Comparison of ENCODE assay signal across 8 mouse cellular contexts in genomic region chr7:143466099-143466677, GRCm38 (mm10). TPM values are rescaled to one million over a fixed set of nuclear protein-coding genes. Genes with fewer than 3 reads are reported as not detected.
A peak's percentile ranks its signal among the peaks of the same experiment; 100 is the strongest.
DNase-seq lines count a peak whose midpoint lies in the region; ATAC-seq and TF ChIP-seq lines count a peak whose summit lies in the region.

No protein-coding gene starts in this region.

- no peaks in the 10 kb centered on the region for H3K27me3 ChIP-seq in embryonic facial prominence, embryonic 11.5 days (ENCODE audit: control insufficient read depth, insufficient read depth, low read length)
- H3K27me3 ChIP-seq in heart, embryonic 10.5 days (ENCODE audit: insufficient read depth, poor library complexity, severe bottlenecking), result peaks cover 19% of the 10 kb centered on the region
- no peaks in the 10 kb centered on the region for H3K27me3 ChIP-seq in kidney, postnatal 0 days (ENCODE audit: insufficient read depth, low read length)
- H3K27me3 ChIP-seq in liver, embryonic 13.5 days, result peaks cover 70% of the 10 kb centered on the region
- 0 out of 2 replicates have a peak, but pooled peaks cover 4% of the 10 kb centered on the region for H3K27me3 ChIP-seq in neural tube, embryonic 11.5 days (ENCODE audit: control insufficient read depth, insufficient read depth, low read length)
- no peaks in the 10 kb centered on the region for H3K27me3 ChIP-seq in stomach, embryonic 16.5 days (ENCODE audit: control insufficient read depth, insufficient read depth, low read length)

- H3K27ac ChIP-seq in embryonic facial prominence, embryonic 11.5 days (replicated peaks; ENCODE audit: low read depth, low read length), result no peak overlapping the region
- H3K27ac ChIP-seq in heart, embryonic 10.5 days, result peak overlapping the region; percentile 85; the same call in 1 of the 2 replicates
- no peak overlapping the region for H3K27ac ChIP-seq in kidney, postnatal 0 days
- H3K27ac ChIP-seq in liver, embryonic 13.5 days, result no peak overlapping the region
- H3K27ac ChIP-seq in neural tube, embryonic 11.5 days (ENCODE audit: low read depth, low read length), result no peak overlapping the region
- peak overlapping the region; percentile 67 for H3K27ac ChIP-seq in stomach, embryonic 16.5 days (ENCODE audit: low read length)

- H3K4me2 ChIP-seq in embryonic facial prominence, embryonic 11.5 days (ENCODE audit: low read depth, low read length), result no peak overlapping the region
- H3K4me2 ChIP-seq in kidney, postnatal 0 days (ENCODE audit: low read length), result no peak overlapping the region
- no peak overlapping the region for H3K4me2 ChIP-seq in liver, embryonic 13.5 days
- H3K4me2 ChIP-seq in neural tube, embryonic 11.5 days (ENCODE audit: low read depth), result no peak overlapping the region
- no peak overlapping the region for H3K4me2 ChIP-seq in stomach, embryonic 16.5 days (ENCODE audit: low read depth, low read length)

- H3K4me3 ChIP-seq in embryonic facial prominence, embryonic 11.5 days (ENCODE audit: low read depth, low read length), result no peak overlapping the region
- H3K4me3 ChIP-seq in heart, embryonic 10.5 days, result no peak overlapping the region
- H3K4me3 ChIP-seq in kidney, postnatal 0 days (replicated peaks; ENCODE audit: low read depth, low read length), result no peak overlapping the region
- no peak overlapping the region for H3K4me3 ChIP-seq in liver, embryonic 13.5 days (replicated peaks)
- no peak overlapping the region for H3K4me3 ChIP-seq in neural tube, embryonic 11.5 days (ENCODE audit: low read depth, low read length)
- no peak overlapping the region for H3K4me3 ChIP-seq in stomach, embryonic 16.5 days (replicated peaks; ENCODE audit: low read length)

- H3K9me3 ChIP-seq in embryonic facial prominence, embryonic 11.5 days (replicated peaks; ENCODE audit: control insufficient read depth, low read length), result no peaks in the 10 kb centered on the region
- peaks cover 2% of the 10 kb centered on the region for H3K9me3 ChIP-seq in heart, embryonic 10.5 days
- no peaks in the 10 kb centered on the region for H3K9me3 ChIP-seq in kidney, postnatal 0 days (replicated peaks; ENCODE audit: low read length)
- H3K9me3 ChIP-seq in liver, embryonic 13.5 days (replicated peaks), result peaks cover 7% of the 10 kb centered on the region; the same call in 1 of the 2 replicates
- H3K9me3 ChIP-seq in neural tube, embryonic 11.5 days (ENCODE audit: control insufficient read depth, low read length), result no peaks in the 10 kb centered on the region
- H3K9me3 ChIP-seq in stomach, embryonic 16.5 days (replicated peaks; ENCODE audit: control insufficient read depth, low read length), result 0 out of 2 replicates have a peak, but pooled peaks cover 2% of the 10 kb centered on the region

- WGBS in embryonic facial prominence, embryonic 11.5 days, result 36% methylated on average over 14 of the region's 14 CpGs
- 34% methylated on average over 14 of the region's 14 CpGs for WGBS in heart, embryonic 10.5 days
- 44% methylated on average over 14 of the region's 14 CpGs for WGBS in kidney, postnatal 0 days
- 21% methylated on average over 14 of the region's 14 CpGs for WGBS in liver, embryonic 13.5 days (ENCODE audit: insufficient replicate concordance)
- 40% methylated on average over 14 of the region's 14 CpGs for WGBS in neural tube, embryonic 11.5 days
- WGBS in stomach, embryonic 16.5 days, result 30% methylated on average over 14 of the region's 14 CpGs

- DNase-seq in 3T3-L1 (ENCODE audit: low read depth, low spot score), result peak; percentile 61
- peak; percentile 89 for DNase-seq in adrenal gland, postnatal 14 days
- DNase-seq in embryonic facial prominence, embryonic 11.5 days (ENCODE audit: low spot score), result peak; percentile 89
- DNase-seq in heart, embryonic 10.5 days (ENCODE audit: low spot score), result peak; percentile 89
- peak; percentile 86 for DNase-seq in kidney, postnatal 0 days (ENCODE audit: low spot score)
- peak; percentile 50 for DNase-seq in liver, embryonic 13.5 days
- DNase-seq in neural tube, embryonic 11.5 days (ENCODE audit: low spot score), result peak; percentile 86

- TF ChIP-seq CTCF in kidney, postnatal 0 days (IDR thresholded peaks at IDR 0.05; ENCODE audit: low read depth), result peak; percentile 98

- no peaks in the 10 kb centered on the region; the same call in none of the 2 replicates for H3K4me1 ChIP-seq in embryonic facial prominence, embryonic 11.5 days (ENCODE audit: control insufficient read depth, insufficient read depth, low read length)
- peaks cover 59% of the 10 kb centered on the region for H3K4me1 ChIP-seq in heart, embryonic 10.5 days
- H3K4me1 ChIP-seq in kidney, postnatal 0 days (replicated peaks; ENCODE audit: insufficient read depth, low read length), result no peaks in the 10 kb centered on the region
- H3K4me1 ChIP-seq in liver, embryonic 13.5 days (replicated peaks), result peaks cover 33% of the 10 kb centered on the region
- peaks cover 7% of the 10 kb centered on the region for H3K4me1 ChIP-seq in neural tube, embryonic 11.5 days (ENCODE audit: control insufficient read depth, insufficient read depth, low read length)
- peaks cover 18% of the 10 kb centered on the region for H3K4me1 ChIP-seq in stomach, embryonic 16.5 days (ENCODE audit: control insufficient read depth, insufficient read depth, low read length)

- no peaks in the 10 kb centered on the region for H3K36me3 ChIP-seq in embryonic facial prominence, embryonic 11.5 days (replicated peaks; ENCODE audit: control insufficient read depth, insufficient read depth, low read depth, low read length)
- no peaks in the 10 kb centered on the region for H3K36me3 ChIP-seq in heart, embryonic 10.5 days
- H3K36me3 ChIP-seq in kidney, postnatal 0 days (ENCODE audit: insufficient read depth, low read length), result no peaks in the 10 kb centered on the region
- no peaks in the 10 kb centered on the region for H3K36me3 ChIP-seq in liver, embryonic 13.5 days
- H3K36me3 ChIP-seq in neural tube, embryonic 11.5 days (ENCODE audit: control insufficient read depth, insufficient read depth, low read length), result no peaks in the 10 kb centered on the region
- H3K36me3 ChIP-seq in stomach, embryonic 16.5 days (ENCODE audit: control insufficient read depth, insufficient read depth, low read length), result no peaks in the 10 kb centered on the region

- no peak overlapping the region for H3K9ac ChIP-seq in embryonic facial prominence, embryonic 11.5 days (replicated peaks; ENCODE audit: low read length)
- no peak overlapping the region for H3K9ac ChIP-seq in kidney, postnatal 0 days (ENCODE audit: low read depth, low read length)
- no peak overlapping the region for H3K9ac ChIP-seq in liver, embryonic 13.5 days
- H3K9ac ChIP-seq in neural tube, embryonic 11.5 days (ENCODE audit: low read length), result no peak overlapping the region
- peak overlapping the region; percentile 54; the same call in 1 of the 2 replicates for H3K9ac ChIP-seq in stomach, embryonic 16.5 days (ENCODE audit: low read length)

- ATAC-seq in embryonic facial prominence, embryonic 11.5 days (replicated peaks; ENCODE audit: insufficient number of reproducible peaks, low FRiP score, low TSS enrichment, low read depth), result peak; percentile 42; the same call in 1 of the 2 replicates
- peak; percentile 18; the same call in 1 of the 2 replicates for ATAC-seq in kidney, postnatal 0 days (replicated peaks; ENCODE audit: low FRiP score, low read depth)
- no peak for ATAC-seq in liver, embryonic 13.5 days (ENCODE audit: low read depth)
- 0 out of 2 replicates have a peak, but pooled peaks have one; percentile 26 for ATAC-seq in neural tube, embryonic 11.5 days (ENCODE audit: insufficient read depth, low FRiP score, low TSS enrichment)
- peak; percentile 7; the same call in 1 of the 2 replicates for ATAC-seq in stomach, embryonic 16.5 days (ENCODE audit: insufficient read depth, low FRiP score)

RNA-seq across cellular contexts. Expression of gene Cdkn1c, which starts 5.3 kb away (rescaled TPM):
- 321 and 419 TPM in 2 replicates for total RNA-seq in adrenal gland, postnatal 14 days (2021)
- 1,085 and 1,117 TPM in 2 replicates for polyA plus RNA-seq in embryonic facial prominence, embryonic 11.5 days (2014; fragmentation: Nextera tagmentation; extraction: Ambion mirVana)
- 1,495 and 1,694 TPM in 2 replicates for polyA plus RNA-seq in heart, embryonic 10.5 days (2016; fragmentation: Nextera tagmentation; extraction: Ambion mirVana)
- 498 and 594 TPM in 2 replicates for polyA plus RNA-seq in kidney, postnatal 0 days (2015; fragmentation: Nextera tagmentation; extraction: Ambion mirVana)
- polyA plus RNA-seq in liver, embryonic 13.5 days (2015; fragmentation: Nextera tagmentation; extraction: Ambion mirVana), result 178 and 199 TPM in 2 replicates
- polyA plus RNA-seq in neural tube, embryonic 11.5 days (2014; fragmentation: Nextera tagmentation; extraction: Ambion mirVana), result 1,204 and 1,311 TPM in 2 replicates
- 402 and 460 TPM in 2 replicates for polyA plus RNA-seq in stomach, embryonic 16.5 days (2015; fragmentation: Nextera tagmentation; extraction: Ambion mirVana)

RNA-seq across cellular contexts. Expression of gene Slc22a18, which starts 7.3 kb away (rescaled TPM):
- 1.8 and 11.3 TPM in 2 replicates for total RNA-seq in adrenal gland, postnatal 14 days (2021)
- polyA plus RNA-seq in embryonic facial prominence, embryonic 11.5 days (2014; fragmentation: Nextera tagmentation; extraction: Ambion mirVana), result 0.58 and 1.0 TPM in 2 replicates
- 0.54 and 1.3 TPM in 2 replicates for polyA plus RNA-seq in heart, embryonic 10.5 days (2016; fragmentation: Nextera tagmentation; extraction: Ambion mirVana)
- polyA plus RNA-seq in kidney, postnatal 0 days (2015; fragmentation: Nextera tagmentation; extraction: Ambion mirVana), result 22.1 and 22.7 TPM in 2 replicates
- polyA plus RNA-seq in liver, embryonic 13.5 days (2015; fragmentation: Nextera tagmentation; extraction: Ambion mirVana), result 6.2 and 6.7 TPM in 2 replicates
- polyA plus RNA-seq in neural tube, embryonic 11.5 days (2014; fragmentation: Nextera tagmentation; extraction: Ambion mirVana), result 0.64 TPM in 1 of 2 replicates, not detected in the other
- polyA plus RNA-seq in stomach, embryonic 16.5 days (2015; fragmentation: Nextera tagmentation; extraction: Ambion mirVana), result 11.3 and 15.8 TPM in 2 replicates

RNA-seq across cellular contexts. Expression of gene Phlda2, which starts 36.8 kb away (rescaled TPM):
- 0.78 and 1.4 TPM in 2 replicates for total RNA-seq in adrenal gland, postnatal 14 days (2021)
- 2.8 and 2.9 TPM in 2 replicates for polyA plus RNA-seq in embryonic facial prominence, embryonic 11.5 days (2014; fragmentation: Nextera tagmentation; extraction: Ambion mirVana)
- polyA plus RNA-seq in heart, embryonic 10.5 days (2016; fragmentation: Nextera tagmentation; extraction: Ambion mirVana), result 2.9 and 9.8 TPM in 2 replicates
- 23.8 and 23.9 TPM in 2 replicates for polyA plus RNA-seq in kidney, postnatal 0 days (2015; fragmentation: Nextera tagmentation; extraction: Ambion mirVana)
- polyA plus RNA-seq in liver, embryonic 13.5 days (2015; fragmentation: Nextera tagmentation; extraction: Ambion mirVana), result 23.6 and 25.4 TPM in 2 replicates
- 0.85 and 1.4 TPM in 2 replicates for polyA plus RNA-seq in neural tube, embryonic 11.5 days (2014; fragmentation: Nextera tagmentation; extraction: Ambion mirVana)
- polyA plus RNA-seq in stomach, embryonic 16.5 days (2015; fragmentation: Nextera tagmentation; extraction: Ambion mirVana), result 11.2 and 12.8 TPM in 2 replicates

Comparison
In these comparisons a context has a peak if more than half of its experiments do, and no peak if none do; other contexts are left out.
1. H3K27ac ChIP-seq: peak in heart, embryonic 10.5 days (single experiment) and stomach, embryonic 16.5 days (single experiment); none in embryonic facial prominence, embryonic 11.5 days (single experiment), kidney, postnatal 0 days (single experiment), liver, embryonic 13.5 days (single experiment) and neural tube, embryonic 11.5 days (single experiment).
2. Peak in every context shown above with its lines, with median percentiles within 50 percentile points of each other: DNase-seq.